Mouse (Mus musculus): ENCODE results near the gene Olfr622. TPM values are rescaled to one million over a fixed set of nuclear protein-coding genes. Genes with fewer than 3 reads are reported as not detected.

Olfr622 gene
- polyA plus RNA-seq (2012; ENCODE audit: insufficient read depth, insufficient read length, low replicate concordance, missing spikeins) = not detected in 2 replicates

GRCm38 (mm10) chr7:103642602-103643001 lies at the start of gene Olfr622:
Olfr622 (minus strand) TSS chr7:103642702.
- no peak for TF ChIP-seq CTCF (IDR thresholded peaks at IDR 0.05; ENCODE audit: insufficient read depth, low read depth, low read length)
- TF ChIP-seq POLR2A (IDR thresholded peaks at IDR 0.05; ENCODE audit: insufficient read depth, low read depth, low read length) = no peak
- 78% methylated on average over 1 of the region's 1 CpGs for WGBS
- H3K4me1 ChIP-seq (ENCODE audit: control insufficient read depth, insufficient read depth, low read length) = no peaks in the 10 kb centered on the region

DNA sequence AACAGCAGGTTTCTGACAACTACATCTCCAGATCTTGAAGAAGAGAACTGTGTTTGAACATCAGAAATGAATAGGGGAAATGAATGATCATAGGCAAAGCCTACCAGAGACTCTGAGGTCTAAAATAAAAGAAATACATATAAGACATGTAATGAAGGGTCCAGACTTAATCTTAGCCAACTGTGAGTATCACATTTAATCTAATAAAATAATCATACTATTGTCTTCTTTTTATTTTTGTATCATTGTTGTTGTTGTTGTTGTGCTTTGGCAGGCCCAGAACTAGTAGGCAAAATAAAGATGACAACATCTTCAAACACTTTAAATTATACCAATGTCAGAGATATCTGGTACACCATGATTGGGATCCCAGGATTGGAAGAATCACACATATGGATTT lies 39.9 kb upstream of the Olfr622 start, which contains the start of gene Olfr625-ps1:
Gene Olfr625-ps1 (plus strand): TSS at position 301 of the 400 bp plus-strand sequence.
- TF ChIP-seq CTCF (IDR thresholded peaks at IDR 0.05; ENCODE audit: insufficient read depth, low read depth, low read length) (no peak), POLR2A (IDR thresholded peaks at IDR 0.05; ENCODE audit: insufficient read depth, low read depth, low read length) (no peak)
- H3K4me3 ChIP-seq (ENCODE audit: insufficient read depth, low read depth, low read length) = no peak within 1 kb of the TSS
- H3K27ac ChIP-seq (ENCODE audit: insufficient read depth, low read depth, low read length) = no peak within 1 kb of the TSS
- H3K4me1 ChIP-seq (ENCODE audit: control insufficient read depth, insufficient read depth, low read length) = no peaks in the 10 kb centered on the region

More at GRCm38 (mm10) chr7:103642602-103643001, at the start of gene Olfr622:
- Histone ChIP-seq H3K4me3 (ENCODE audit: insufficient read depth, low read depth, low read length) (no peak within 1 kb of the TSS), H3K27ac (ENCODE audit: insufficient read depth, low read depth, low read length) (no peak within 1 kb of the TSS)

DNA sequence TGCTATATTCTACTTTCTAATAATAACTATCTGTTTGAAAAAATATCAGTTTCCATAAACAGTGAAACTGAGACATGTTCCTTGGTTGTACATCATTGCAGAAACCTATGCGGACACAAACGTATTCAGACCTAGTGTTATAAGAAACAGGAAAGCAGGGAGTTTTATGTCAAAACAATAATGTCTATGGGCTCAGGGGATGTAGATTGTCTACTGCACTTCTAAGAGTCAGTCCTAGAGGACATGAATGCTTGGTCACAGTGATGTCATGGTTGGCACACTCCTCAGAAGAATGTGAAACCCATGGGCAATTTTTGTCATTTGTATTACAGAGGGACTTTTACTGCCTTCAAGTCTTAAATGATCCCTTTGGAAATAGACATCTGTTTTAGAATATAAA lies 28.6 kb upstream of the Olfr622 start, which contains the start of gene Olfr624:
Gene Olfr624 (minus strand): TSS at position 101 of the 400 bp plus-strand sequence.
- 94% methylated on average over 2 of the region's 2 CpGs for WGBS
- TF ChIP-seq POLR2A (IDR thresholded peaks at IDR 0.05; ENCODE audit: insufficient read depth, low read depth, low read length) = no peak
- TF ChIP-seq CTCF (IDR thresholded peaks at IDR 0.05; ENCODE audit: insufficient read depth, low read depth, low read length) = no peak
- Histone ChIP-seq H3K27ac (ENCODE audit: insufficient read depth, low read depth, low read length) (no peak within 1 kb of the TSS), H3K4me3 (ENCODE audit: insufficient read depth, low read depth, low read length) (no peak within 1 kb of the TSS), H3K4me1 (ENCODE audit: control insufficient read depth, insufficient read depth, low read length) (no peaks in the 10 kb centered on the region)

GRCm38 (mm10) chr7:103663598-103663997 lies 21.1 kb upstream of the Olfr622 start, which contains the start of gene Olfr623:
Olfr623 (minus strand) TSS chr7:103663698.
- no peaks in the 10 kb centered on the region for H3K4me1 ChIP-seq (ENCODE audit: control insufficient read depth, insufficient read depth, low read length)
- no peak within 1 kb of the TSS for H3K4me3 ChIP-seq (ENCODE audit: insufficient read depth, low read depth, low read length)
- no peak for TF ChIP-seq POLR2A (IDR thresholded peaks at IDR 0.05; ENCODE audit: insufficient read depth, low read depth, low read length)
- TF ChIP-seq CTCF (IDR thresholded peaks at IDR 0.05; ENCODE audit: insufficient read depth, low read depth, low read length) = no peak
- H3K27ac ChIP-seq (ENCODE audit: insufficient read depth, low read depth, low read length) = no peak within 1 kb of the TSS

DNA sequence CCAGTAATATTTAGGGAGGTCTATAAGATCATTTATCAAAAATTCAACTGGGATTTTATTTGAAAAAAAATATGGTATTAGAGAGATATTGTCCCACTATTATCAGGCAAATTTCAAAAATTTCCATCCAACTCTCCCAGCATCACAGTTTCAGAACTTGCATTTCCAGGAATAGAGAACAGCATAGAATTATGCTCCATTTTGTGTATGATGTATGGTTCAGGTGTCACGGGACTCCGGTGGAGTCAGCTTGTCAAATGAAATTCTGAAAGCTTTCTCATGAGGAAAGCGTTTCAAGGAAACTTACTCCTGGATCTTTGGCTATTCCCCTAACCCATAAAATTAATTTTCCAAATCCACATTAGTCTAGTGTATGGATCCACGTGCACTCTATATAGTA lies 1.6 kb upstream of the Olfr622 start:
- TF ChIP-seq CTCF (IDR thresholded peaks at IDR 0.05; ENCODE audit: insufficient read depth, low read depth, low read length) (no peak), POLR2A (IDR thresholded peaks at IDR 0.05; ENCODE audit: insufficient read depth, low read depth, low read length) (no peak)
- 89% methylated on average over 4 of the region's 4 CpGs for WGBS
- H3K27ac ChIP-seq (ENCODE audit: insufficient read depth, low read depth, low read length) = no peak overlapping the region
- no peak overlapping the region for H3K4me3 ChIP-seq (ENCODE audit: insufficient read depth, low read depth, low read length)
- H3K4me1 ChIP-seq (ENCODE audit: control insufficient read depth, insufficient read depth, low read length) = no peaks in the 10 kb centered on the region

DNA sequence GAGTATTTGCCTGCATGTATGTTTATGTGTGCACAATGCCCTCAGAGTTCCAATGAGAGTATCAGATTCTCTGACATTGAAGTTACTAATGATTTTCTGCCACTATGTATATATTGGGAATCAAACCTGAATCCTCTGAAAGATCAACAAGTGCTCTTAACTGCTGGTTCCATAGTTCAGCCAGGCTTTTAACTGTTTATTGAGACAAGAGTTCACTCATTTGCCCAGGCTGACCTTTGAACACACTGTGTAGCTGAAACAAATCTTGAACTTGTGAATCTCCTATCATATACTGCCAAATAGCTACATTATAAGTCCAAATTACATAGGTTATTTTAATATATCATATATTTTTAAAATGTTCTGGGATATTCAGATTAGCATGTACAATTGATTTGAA lies 5.7 kb downstream of the Olfr622 start:
- H3K27ac ChIP-seq (ENCODE audit: insufficient read depth, low read depth, low read length) = no peak overlapping the region
- no peak for TF ChIP-seq POLR2A (IDR thresholded peaks at IDR 0.05; ENCODE audit: insufficient read depth, low read depth, low read length)
- no peak for TF ChIP-seq CTCF (IDR thresholded peaks at IDR 0.05; ENCODE audit: insufficient read depth, low read depth, low read length)
- H3K4me1 ChIP-seq (ENCODE audit: control insufficient read depth, insufficient read depth, low read length) = no peaks in the 10 kb centered on the region
- no peak overlapping the region for H3K4me3 ChIP-seq (ENCODE audit: insufficient read depth, low read depth, low read length)

GRCm38 (mm10) chr7:103612434-103612833 lies 30.1 kb downstream of the Olfr622 start, which contains the start of gene Olfr620:
Olfr620 (minus strand) TSS chr7:103612534.
- no peak within 1 kb of the TSS for H3K4me3 ChIP-seq (ENCODE audit: insufficient read depth, low read depth, low read length)
- no peak within 1 kb of the TSS for H3K27ac ChIP-seq (ENCODE audit: insufficient read depth, low read depth, low read length)
- 74% methylated on average over 2 of the region's 2 CpGs for WGBS
- H3K4me1 ChIP-seq (ENCODE audit: control insufficient read depth, insufficient read depth, low read length) = no peaks in the 10 kb centered on the region
- no peak for TF ChIP-seq POLR2A (IDR thresholded peaks at IDR 0.05; ENCODE audit: insufficient read depth, low read depth, low read length)
- TF ChIP-seq CTCF (IDR thresholded peaks at IDR 0.05; ENCODE audit: insufficient read depth, low read depth, low read length) = no peak

GRCm38 (mm10) chr7:103607425-103607824 lies 35.1 kb downstream of the Olfr622 start:
- Histone ChIP-seq H3K27ac (ENCODE audit: insufficient read depth, low read depth, low read length) (no peak overlapping the region), H3K4me1 (ENCODE audit: control insufficient read depth, insufficient read depth, low read length) (no peaks in the 10 kb centered on the region), H3K4me3 (ENCODE audit: insufficient read depth, low read depth, low read length) (no peak overlapping the region)
- TF ChIP-seq POLR2A (IDR thresholded peaks at IDR 0.05; ENCODE audit: insufficient read depth, low read depth, low read length) (no peak), CTCF (IDR thresholded peaks at IDR 0.05; ENCODE audit: insufficient read depth, low read depth, low read length) (no peak)
- WGBS = 90% methylated on average over 2 of the region's 2 CpGs

- H3K4me1 ChIP-seq (ENCODE audit: control insufficient read depth, insufficient read depth, low read length) = no peaks in the 10 kb centered on the region
- H3K4me3 ChIP-seq (ENCODE audit: insufficient read depth, low read depth, low read length) = no peak within 1 kb of the TSS
- H3K27ac ChIP-seq (ENCODE audit: insufficient read depth, low read depth, low read length) = no peak within 1 kb of the TSS
- no peak for TF ChIP-seq POLR2A (IDR thresholded peaks at IDR 0.05; ENCODE audit: insufficient read depth, low read depth, low read length)
- no peak for TF ChIP-seq CTCF (IDR thresholded peaks at IDR 0.05; ENCODE audit: insufficient read depth, low read depth, low read length)
Measured at GRCm38 (mm10) chr7:103600275-103600674, 42.2 kb downstream of the Olfr622 start, which contains the start of gene Olfr619. Olfr619 (plus strand) TSS chr7:103600575.
